Mouse (Mus musculus) neural tube, embryonic 13.5 days (tissue): ENCODE data around the gene Best3. TPM values are rescaled to one million over a fixed set of nuclear protein-coding genes. Genes with fewer than 3 reads are reported as not detected.
A peak's percentile ranks its signal among the peaks of the same experiment; 100 is the strongest.

Source experiments
- ATAC-seq: fragments of 200-750 bp; cut with Nextera tagmentation; 2 replicates; pipeline ENCODE4 v1.8.0; 2017; ENCODE audit warnings: low read depth, mild to moderate bottlenecking, moderate TSS enrichment, moderate library complexity
- H3K27ac ChIP-seq: fragments of 300-500 bp; sonication (generic); replicated peaks from 2 replicates; pipeline ENCODE4 v1.5.1; 2015; ENCODE audit warnings: moderate library complexity, mild to moderate bottlenecking, inconsistent platforms
- H3K27me3 ChIP-seq: fragments of 300-500 bp; sonication (generic); 2 replicates; pipeline ENCODE4 v1.6.1; 2015; ENCODE audit warnings: mild to moderate bottlenecking, inconsistent platforms
- H3K36me3 ChIP-seq: fragments of 300-500 bp; sonication (generic); 2 replicates; pipeline ENCODE4 v1.6.1; 2015; ENCODE audit warnings: mild to moderate bottlenecking, inconsistent platforms
- H3K4me1 ChIP-seq: fragments of 300-500 bp; sonication (generic); replicated peaks from 2 replicates; pipeline ENCODE4 v1.6.1; 2015; ENCODE audit warnings: inconsistent platforms
- H3K4me2 ChIP-seq: fragments of 300-500 bp; sonication (generic); 2 replicates; pipeline ENCODE4 v1.6.1; 2015; ENCODE audit warnings: inconsistent platforms, mild to moderate bottlenecking, moderate library complexity
- H3K4me3 ChIP-seq: fragments of 300-500 bp; sonication (generic); 2 replicates; pipeline ENCODE4 v1.5.1; 2015; ENCODE audit warnings: mild to moderate bottlenecking, inconsistent platforms
- H3K9ac ChIP-seq: fragments of 300-500 bp; sonication (generic); 2 replicates; pipeline ENCODE4 v1.6.1; 2015; ENCODE audit warnings: moderate library complexity, mild to moderate bottlenecking, inconsistent platforms
- H3K9me3 ChIP-seq: fragments of 300-500 bp; sonication (generic); 2 replicates; pipeline ENCODE4 v1.6.1; 2016; ENCODE audit warnings: inconsistent platforms
- WGBS: fragments of 180-500 bp; shearing (Covaris S2); methylation state at CpG from one replicate; pipeline ENCODE4 v1.1.7; 2015; 5-methylcytosine and 5-hydroxymethylcytosine counted together
- polyA plus RNA-seq: library from polyadenylated mRNA; unstranded; fragments of >200 nt; fragmentation: Nextera tagmentation; extraction: Ambion mirVana; gene quantifications from 2 replicates; pipeline ENCODE4 v1.2.1, GENCODE M21; 2015

The Best3 gene
- polyA plus RNA-seq, 1 experiment from 2014 or later = not detected

- Histone ChIP-seq H3K27me3 (no peaks in the 10 kb centered on the region), H3K4me3 (no peak overlapping the region), H3K36me3 (no peaks in the 10 kb centered on the region), H3K9me3 (no peaks in the 10 kb centered on the region), H3K4me2 (no peak overlapping the region), H3K27ac (no peak overlapping the region), H3K4me1 (peaks cover 8% of the 10 kb centered on the region), H3K9ac (no peak overlapping the region)
- 70% methylated on average over 3 of the region's 3 CpGs for WGBS
- no peak for ATAC-seq
Measured at GRCm38 (mm10) chr10:116980888-116981287, 5.2 kb upstream of the Best3 start.

- Histone ChIP-seq H3K4me2 (no peak overlapping the region), H3K9ac (no peak overlapping the region), H3K4me3 (no peak overlapping the region), H3K9me3 (no peaks in the 10 kb centered on the region), H3K27me3 (no peaks in the 10 kb centered on the region), H3K36me3 (no peaks in the 10 kb centered on the region), H3K4me1 (peaks cover 23% of the 10 kb centered on the region), H3K27ac (no peak overlapping the region)
- no peak for ATAC-seq
- 76% methylated on average over 3 of the region's 4 CpGs for WGBS
Measured at GRCm38 (mm10) chr10:116982526-116982925, 3.6 kb upstream of the Best3 start.

- no peaks in the 10 kb centered on the region for H3K36me3 ChIP-seq
- 47% methylated on average over 12 of the region's 12 CpGs for WGBS
Measured at GRCm38 (mm10) chr10:116984836-116985235, 1.3 kb upstream of the Best3 start.

GRCm38 (mm10) chr10:116993971-116994370 is 7.9 kb downstream of the Best3 start:
- Histone ChIP-seq H3K4me3 (no peak overlapping the region), H3K27me3 (no peaks in the 10 kb centered on the region), H3K9ac (no peak overlapping the region), H3K4me1 (no peaks in the 10 kb centered on the region), H3K27ac (no peak overlapping the region), H3K36me3 (no peaks in the 10 kb centered on the region), H3K4me2 (no peak overlapping the region), H3K9me3 (no peaks in the 10 kb centered on the region)
- WGBS = 90% methylated on average over 8 of the region's 8 CpGs
- no peak for ATAC-seq

More at GRCm38 (mm10) chr10:116984836-116985235, 1.3 kb upstream of the Best3 start:
- Histone ChIP-seq H3K4me1 (peaks cover 25% of the 10 kb centered on the region), H3K4me2 (no peak overlapping the region), H3K27me3 (no peaks in the 10 kb centered on the region), H3K9ac (no peak overlapping the region), H3K4me3 (no peak overlapping the region), H3K27ac (no peak overlapping the region), H3K9me3 (no peaks in the 10 kb centered on the region)
- ATAC-seq = no peak

GRCm38 (mm10) chr10:116995162-116995561 is 9.0 kb downstream of the Best3 start:
- 92% methylated on average over 5 of the region's 5 CpGs for WGBS
- no peaks in the 10 kb centered on the region for H3K36me3 ChIP-seq
- H3K4me1 ChIP-seq = no peaks in the 10 kb centered on the region
- no peaks in the 10 kb centered on the region for H3K9me3 ChIP-seq
- H3K27me3 ChIP-seq = no peaks in the 10 kb centered on the region
- H3K4me3 ChIP-seq = no peak overlapping the region
- H3K9ac ChIP-seq = no peak overlapping the region
- no peak overlapping the region for H3K4me2 ChIP-seq
- H3K27ac ChIP-seq = no peak overlapping the region
- no peak for ATAC-seq

GRCm38 (mm10) chr10:116995584-116996235 is 9.6 kb downstream of the Best3 start:
- H3K27me3 ChIP-seq = no peaks in the 10 kb centered on the region
- WGBS = 78% methylated on average over 6 of the region's 6 CpGs
- H3K36me3 ChIP-seq = no peaks in the 10 kb centered on the region
- no peaks in the 10 kb centered on the region for H3K4me1 ChIP-seq
- no peaks in the 10 kb centered on the region for H3K9me3 ChIP-seq
- no peak for ATAC-seq
- H3K4me2 ChIP-seq = no peak overlapping the region
- no peak overlapping the region for H3K27ac ChIP-seq
- no peak overlapping the region for H3K9ac ChIP-seq
- no peak overlapping the region for H3K4me3 ChIP-seq

- no peaks in the 10 kb centered on the region for H3K9me3 ChIP-seq
- WGBS = 72% methylated on average over 6 of the region's 6 CpGs
- H3K4me3 ChIP-seq = no peak overlapping the region
- no peaks in the 10 kb centered on the region for H3K27me3 ChIP-seq
- no peaks in the 10 kb centered on the region for H3K4me1 ChIP-seq
- H3K4me2 ChIP-seq = no peak overlapping the region
- H3K9ac ChIP-seq = no peak overlapping the region
- H3K36me3 ChIP-seq = no peaks in the 10 kb centered on the region
- no peak overlapping the region for H3K27ac ChIP-seq
- no peak for ATAC-seq
Measured at GRCm38 (mm10) chr10:116996236-116996600, 10.1 kb downstream of the Best3 start.

GRCm38 (mm10) chr10:116998716-116999455 is 12.8 kb downstream of the Best3 start:
- no peak overlapping the region for H3K4me2 ChIP-seq
- ATAC-seq = no peak
- no peak overlapping the region for H3K9ac ChIP-seq
- H3K27me3 ChIP-seq = no peaks in the 10 kb centered on the region
- H3K36me3 ChIP-seq = no peaks in the 10 kb centered on the region
- H3K27ac ChIP-seq = no peak overlapping the region
- WGBS = 87% methylated on average over 17 of the region's 17 CpGs
- H3K9me3 ChIP-seq = no peaks in the 10 kb centered on the region
- no peak overlapping the region for H3K4me3 ChIP-seq
- no peaks in the 10 kb centered on the region for H3K4me1 ChIP-seq

GRCm38 (mm10) chr10:117000975-117001374 is 14.9 kb downstream of the Best3 start:
- Histone ChIP-seq H3K4me2 (no peak overlapping the region), H3K9me3 (no peaks in the 10 kb centered on the region), H3K27me3 (no peaks in the 10 kb centered on the region), H3K4me1 (peaks cover 16% of the 10 kb centered on the region), H3K27ac (no peak overlapping the region), H3K4me3 (no peak overlapping the region), H3K9ac (no peak overlapping the region), H3K36me3 (no peaks in the 10 kb centered on the region)
- WGBS = 65% methylated on average over 12 of the region's 12 CpGs
- ATAC-seq = no peak

- peak; percentile 33; the same call in 1 of the 2 replicates for ATAC-seq
- Histone ChIP-seq H3K27me3 (no peaks in the 10 kb centered on the region), H3K36me3 (no peaks in the 10 kb centered on the region), H3K4me3 (no peak overlapping the region), H3K9me3 (no peaks in the 10 kb centered on the region), H3K27ac (peak overlapping the region; percentile 18; the same call in 1 of the 2 replicates), H3K9ac (no peak overlapping the region), H3K4me1 (peaks cover 19% of the 10 kb centered on the region), H3K4me2 (no peak overlapping the region)
- 54% methylated on average over 5 of the region's 5 CpGs for WGBS
Measured at GRCm38 (mm10) chr10:117004695-117005094, 18.6 kb downstream of the Best3 start.

- H3K36me3 ChIP-seq = no peaks in the 10 kb centered on the region
- H3K4me3 ChIP-seq = no peak overlapping the region
- H3K4me2 ChIP-seq = no peak overlapping the region
- no peaks in the 10 kb centered on the region for H3K27me3 ChIP-seq
- ATAC-seq = no peak
- no peaks in the 10 kb centered on the region for H3K9me3 ChIP-seq
- no peak overlapping the region for H3K9ac ChIP-seq
- 66% methylated on average over 12 of the region's 12 CpGs for WGBS
- H3K4me1 ChIP-seq = peaks cover 19% of the 10 kb centered on the region
- no peak overlapping the region for H3K27ac ChIP-seq
Measured at GRCm38 (mm10) chr10:117005707-117006464, 19.8 kb downstream of the Best3 start.

GRCm38 (mm10) chr10:117009691-117010090 is 23.6 kb downstream of the Best3 start:
- Histone ChIP-seq H3K9ac (no peak overlapping the region), H3K4me3 (no peak overlapping the region), H3K36me3 (no peaks in the 10 kb centered on the region), H3K27me3 (no peaks in the 10 kb centered on the region), H3K27ac (no peak overlapping the region), H3K4me2 (no peak overlapping the region), H3K4me1 (peaks cover 21% of the 10 kb centered on the region), H3K9me3 (no peaks in the 10 kb centered on the region)
- ATAC-seq = no peak
- WGBS = 88% methylated on average over 6 of the region's 6 CpGs
